Mouse (Mus musculus): ENCODE data around the gene Galc. TPM values are rescaled to one million over a fixed set of nuclear protein-coding genes. Genes with fewer than 3 reads are reported as not detected.

Galc gene
- polyA plus RNA-seq, 1 experiment from 2014 or later = 4.7 TPM

DNA sequence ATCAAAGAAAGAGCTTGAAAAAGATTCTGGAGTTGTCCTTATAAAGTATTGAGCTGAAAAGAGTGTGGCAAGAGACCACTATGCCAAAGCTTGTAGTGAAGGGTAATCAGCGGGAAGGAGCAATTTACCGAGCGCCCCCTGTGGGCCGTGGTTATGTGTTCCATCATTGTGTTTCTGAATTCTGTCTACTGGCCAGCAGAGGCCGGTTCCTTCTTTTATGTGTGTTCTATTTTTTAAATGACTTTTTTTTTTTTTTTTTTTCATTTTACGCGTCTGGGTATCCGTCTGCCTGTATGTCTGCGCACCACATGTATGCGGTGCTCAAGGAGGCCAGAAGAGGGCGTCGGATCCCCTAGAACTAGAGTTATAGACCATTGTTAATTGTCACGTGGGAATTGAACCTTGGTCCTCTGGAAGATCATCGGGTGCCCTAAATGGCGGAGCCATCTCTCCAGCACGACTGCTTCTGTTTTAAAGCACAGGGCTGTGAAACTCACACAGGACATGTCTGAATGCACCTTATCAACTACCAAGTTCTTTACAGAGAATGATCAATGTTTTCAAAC lies 78.9 kb downstream of the Galc start:
- H3K9ac ChIP-seq = no peak overlapping the region
- no peak for ATAC-seq (replicated peaks; ENCODE audit: insufficient number of reproducible peaks, insufficient read depth, low FRiP score, low read depth)
- 92% methylated on average over 16 of the region's 16 CpGs for WGBS
- H3K9me3 ChIP-seq (replicated peaks) = no peaks in the 10 kb centered on the region
- peaks cover 3% of the 10 kb centered on the region; the same call in 1 of the 2 replicates for H3K4me1 ChIP-seq (replicated peaks)
- no peak overlapping the region for H3K27ac ChIP-seq
- no peak overlapping the region for H3K4me3 ChIP-seq
- H3K36me3 ChIP-seq = no peaks in the 10 kb centered on the region
- H3K27me3 ChIP-seq = peaks cover 5% of the 10 kb centered on the region
- no peak overlapping the region for H3K4me2 ChIP-seq

DNA sequence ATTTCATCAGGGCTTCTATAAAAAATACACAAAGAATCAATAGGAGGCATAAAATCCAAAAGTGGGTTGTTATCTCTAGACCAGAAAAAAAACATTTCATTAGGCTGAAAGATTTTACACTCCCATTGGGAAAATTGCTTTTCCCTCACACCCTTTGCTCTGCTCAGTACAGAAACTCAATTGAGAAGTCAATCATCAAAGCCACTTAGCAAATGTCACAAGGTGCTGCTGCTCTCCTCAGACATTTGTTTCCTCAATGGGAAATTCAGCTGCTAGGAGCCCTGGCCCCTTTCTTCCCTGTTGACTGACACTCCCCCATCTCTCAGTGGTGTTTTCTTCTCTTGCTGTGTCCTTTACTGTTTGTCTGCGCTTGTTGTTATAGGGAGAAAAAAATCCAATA lies 79.8 kb downstream of the Galc start:
- no peak for ATAC-seq (replicated peaks; ENCODE audit: insufficient number of reproducible peaks, insufficient read depth, low FRiP score, low read depth)

DNA sequence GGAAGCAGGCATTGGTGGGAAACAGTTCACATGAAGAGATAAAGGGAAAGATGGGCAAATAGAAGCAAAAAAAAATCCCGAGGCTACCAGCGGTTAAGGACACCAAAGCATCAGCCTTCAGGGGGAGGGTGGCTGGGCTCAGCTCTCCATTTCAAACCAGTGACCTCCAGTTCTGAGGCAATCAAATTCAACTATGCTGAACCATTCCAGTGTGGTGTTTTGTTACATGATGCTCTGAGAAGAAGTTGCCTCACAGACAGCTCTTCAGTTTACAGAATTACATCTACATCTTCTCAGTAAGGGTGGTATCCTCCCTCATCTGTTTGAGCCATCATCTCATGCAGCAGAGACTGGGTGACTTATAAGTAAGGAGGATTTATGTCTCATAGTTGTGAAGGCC lies 82.6 kb downstream of the Galc start:
- Histone ChIP-seq H3K27ac (no peak overlapping the region), H3K9me3 (replicated peaks) (no peaks in the 10 kb centered on the region), H3K4me2 (no peak overlapping the region), H3K27me3 (no peaks in the 10 kb centered on the region), H3K4me3 (no peak overlapping the region), H3K36me3 (no peaks in the 10 kb centered on the region), H3K4me1 (replicated peaks) (peaks cover 2% of the 10 kb centered on the region; the same call in 1 of the 2 replicates), H3K9ac (no peak overlapping the region)
- 89% methylated on average over 2 of the region's 2 CpGs for WGBS
- no peak for ATAC-seq (replicated peaks; ENCODE audit: insufficient number of reproducible peaks, insufficient read depth, low FRiP score, low read depth)

More for the DNA sequence above, 79.8 kb downstream of the Galc start:
- Histone ChIP-seq H3K4me1 (replicated peaks) (peaks cover 3% of the 10 kb centered on the region; the same call in 1 of the 2 replicates), H3K27me3 (peaks cover 5% of the 10 kb centered on the region), H3K27ac (no peak overlapping the region), H3K4me2 (no peak overlapping the region), H3K36me3 (no peaks in the 10 kb centered on the region), H3K4me3 (no peak overlapping the region), H3K9me3 (replicated peaks) (no peaks in the 10 kb centered on the region), H3K9ac (no peak overlapping the region)
- 63% methylated on average over 1 of the region's 1 CpGs for whole genome bisulfite sequencing

DNA sequence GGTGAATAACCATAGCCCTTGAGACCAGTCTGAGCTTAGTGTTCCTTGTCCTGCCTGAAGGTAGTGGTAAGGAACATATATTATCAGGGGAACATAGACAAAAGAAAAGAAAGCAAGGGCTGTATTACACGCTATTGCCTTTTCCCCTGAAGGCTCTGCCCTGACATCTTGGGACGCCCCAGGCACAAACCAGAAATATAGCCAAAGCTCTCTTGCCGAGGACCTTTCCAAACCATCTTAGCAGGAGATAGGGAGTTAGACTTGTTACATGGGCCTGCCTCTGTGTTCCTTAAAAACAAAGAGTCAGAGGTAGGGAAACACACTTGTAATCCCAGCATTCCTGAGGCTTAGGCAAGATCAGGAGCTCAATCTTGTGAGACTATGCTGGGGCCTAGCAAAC lies 97.4 kb downstream of the Galc start:
- Histone ChIP-seq H3K4me1 (replicated peaks) (no peaks in the 10 kb centered on the region; the same call in 1 of the 2 replicates), H3K36me3 (no peaks in the 10 kb centered on the region), H3K9me3 (replicated peaks) (no peaks in the 10 kb centered on the region), H3K4me3 (no peak overlapping the region), H3K9ac (no peak overlapping the region), H3K4me2 (no peak overlapping the region), H3K27me3 (no peaks in the 10 kb centered on the region), H3K27ac (no peak overlapping the region)
- ATAC-seq (replicated peaks; ENCODE audit: insufficient number of reproducible peaks, insufficient read depth, low FRiP score, low read depth) = no peak
- 88% methylated on average over 3 of the region's 3 CpGs for WGBS

DNA sequence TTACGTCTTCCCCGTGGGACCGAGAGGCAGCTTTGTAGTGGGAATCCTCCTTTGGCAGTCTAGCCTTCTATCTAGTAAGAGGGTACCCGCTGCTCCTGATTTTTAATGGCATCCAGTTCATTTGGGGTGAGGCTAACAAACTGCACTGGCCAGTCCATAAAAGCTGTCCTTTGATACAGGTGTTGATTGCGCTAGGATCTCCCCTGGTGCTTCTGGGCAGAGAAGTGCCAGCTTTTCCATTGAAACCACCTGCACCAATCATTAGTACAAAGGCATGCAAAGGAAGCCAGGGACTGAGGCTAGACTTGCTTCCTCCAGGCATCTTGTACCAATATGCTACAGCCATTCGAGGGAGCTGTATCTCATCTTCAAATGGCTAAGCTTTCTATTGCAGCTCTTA lies 98.4 kb downstream of the Galc start:
- ATAC-seq (replicated peaks; ENCODE audit: insufficient number of reproducible peaks, insufficient read depth, low FRiP score, low read depth) = no peak
- no peak overlapping the region for H3K27ac ChIP-seq
- H3K9me3 ChIP-seq (replicated peaks) = no peaks in the 10 kb centered on the region
- no peak overlapping the region for H3K4me2 ChIP-seq
- no peak overlapping the region for H3K9ac ChIP-seq
- no peaks in the 10 kb centered on the region; the same call in 1 of the 2 replicates for H3K4me1 ChIP-seq (replicated peaks)
- H3K27me3 ChIP-seq = no peaks in the 10 kb centered on the region
- no peaks in the 10 kb centered on the region for H3K36me3 ChIP-seq
- H3K4me3 ChIP-seq = no peak overlapping the region
- 76% methylated on average over 6 of the region's 6 CpGs for WGBS

Other genes starting within 250 kb of the Galc start
- 1.4 and 2.7 TPM in 2 replicates for gene Gpr65, start 9.2 kb upstream of the Galc start, polyA plus RNA-seq (2015; fragmentation: Nextera tagmentation; extraction: Ambion mirVana)